Mouse (Mus musculus) hindbrain, embryonic 12.5 days (tissue): ENCODE measurements at regions not wholly inside any gene's neighbourhood (a gene's known extent, or its start where the extent isn't known, plus 50 kb on each side); places are given as distances from the start of the nearest gene placed in this dataset.
"Not testable (repeated sequence)": the region's sequence is repeated elsewhere in the genome, so short reads cannot be mapped to it uniquely, and the experiment has no call there.

ENCODE experiments used
- ATAC-seq: fragments of 200-750 bp; cut with Nextera tagmentation; 2 replicates; pipeline ENCODE4 v1.8.0; 2017; ENCODE audit warnings: moderate TSS enrichment; ENCODE audit not compliant: low FRiP score
- H3K27ac ChIP-seq: fragments of 300-500 bp; sonication (generic); 2 replicates; pipeline ENCODE4 v1.5.1; 2016; ENCODE audit warnings: mild to moderate bottlenecking
- H3K27me3 ChIP-seq: fragments of 300-500 bp; sonication (generic); 2 replicates; pipeline ENCODE4 v1.6.1; 2016; ENCODE audit warnings: mild to moderate bottlenecking
- H3K36me3 ChIP-seq: fragments of 300-500 bp; sonication (generic); 2 replicates; pipeline ENCODE4 v1.6.1; 2016; ENCODE audit warnings: mild to moderate bottlenecking
- H3K4me1 ChIP-seq: fragments of 300-500 bp; sonication (generic); 2 replicates; pipeline ENCODE4 v1.6.1; 2016
- H3K4me2 ChIP-seq: fragments of 300-500 bp; sonication (generic); replicated peaks from 2 replicates; pipeline ENCODE4 v1.6.1; 2016; ENCODE audit warnings: mild to moderate bottlenecking
- H3K4me3 ChIP-seq: fragments of 300-500 bp; sonication (generic); 2 replicates; pipeline ENCODE4 v1.5.1; 2016; ENCODE audit warnings: mild to moderate bottlenecking
- H3K9ac ChIP-seq: fragments of 300-500 bp; sonication (generic); 2 replicates; pipeline ENCODE4 v1.6.1; 2016; ENCODE audit warnings: mild to moderate bottlenecking, moderate library complexity
- H3K9me3 ChIP-seq: fragments of 300-500 bp; sonication (generic); replicated peaks from 2 replicates; pipeline ENCODE4 v1.6.1; 2016; ENCODE audit warnings: mild to moderate bottlenecking
- WGBS: fragments of 180-500 bp; shearing (Covaris S2); methylation state at CpG from one replicate; pipeline ENCODE4 v1.1.7; 2016; 5-methylcytosine and 5-hydroxymethylcytosine counted together

DNA sequence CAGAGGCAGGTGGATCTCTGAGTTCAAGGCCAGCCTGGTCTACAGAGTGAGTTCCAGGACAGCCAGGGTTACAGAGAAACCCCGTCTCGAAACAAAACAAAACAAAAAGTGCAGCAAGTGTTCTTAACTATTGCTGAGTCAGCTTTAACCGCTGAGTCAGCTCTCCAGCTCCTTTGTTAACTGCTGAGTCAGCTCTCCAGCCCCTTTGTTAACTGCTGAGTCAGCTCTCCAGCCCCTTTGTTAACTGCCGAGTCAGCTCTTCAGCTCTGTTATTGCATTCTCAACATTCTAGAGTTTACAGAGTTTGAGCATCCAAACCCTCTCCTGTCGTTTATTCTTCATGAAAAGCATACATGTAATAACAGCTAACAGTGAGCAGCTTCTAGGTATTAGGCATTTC lies 336.9 kb upstream of the Ercc4 start:
- H3K9me3 ChIP-seq, result no peaks in the 10 kb centered on the region
- no peaks in the 10 kb centered on the region for H3K4me1 ChIP-seq
- no peak for ATAC-seq
- no peak overlapping the region for H3K27ac ChIP-seq
- no peaks in the 10 kb centered on the region for H3K36me3 ChIP-seq
- no peak overlapping the region for H3K9ac ChIP-seq
- WGBS, result 85% methylated on average over 5 of the region's 5 CpGs
- H3K4me2 ChIP-seq, result no peak overlapping the region
- H3K27me3 ChIP-seq, result no peaks in the 10 kb centered on the region
- no peak overlapping the region for H3K4me3 ChIP-seq

DNA sequence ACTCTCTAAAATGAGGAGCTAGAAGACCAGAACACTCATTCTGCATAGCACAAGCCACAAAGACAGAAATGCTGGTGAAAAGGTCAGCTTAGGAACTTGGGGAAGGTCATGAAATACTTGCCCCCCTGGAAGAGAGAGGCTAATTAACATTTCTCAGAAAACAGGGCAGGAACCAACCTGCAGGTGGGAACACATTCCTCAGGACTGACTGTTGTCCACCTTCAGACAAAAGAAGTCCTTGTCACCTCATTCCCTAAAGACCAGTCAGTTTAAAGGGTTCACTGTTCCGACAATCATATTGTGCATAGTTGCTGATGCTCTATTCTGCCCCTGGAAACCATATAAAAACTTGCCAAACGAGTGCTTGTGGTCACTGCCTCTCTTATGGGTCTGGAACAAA lies 333.6 kb upstream of the Ercc4 start:
- no peak overlapping the region for H3K9ac ChIP-seq
- no peaks in the 10 kb centered on the region for H3K4me1 ChIP-seq
- no peak overlapping the region for H3K4me3 ChIP-seq
- no peak overlapping the region for H3K4me2 ChIP-seq
- no peak for ATAC-seq
- H3K27ac ChIP-seq, result no peak overlapping the region
- no peaks in the 10 kb centered on the region for H3K27me3 ChIP-seq
- WGBS, result 63% methylated on average over 2 of the region's 2 CpGs
- H3K9me3 ChIP-seq, result no peaks in the 10 kb centered on the region
- no peaks in the 10 kb centered on the region for H3K36me3 ChIP-seq

- H3K4me1 ChIP-seq, result no peaks in the 10 kb centered on the region
- ATAC-seq, result no peak
- H3K27me3 ChIP-seq, result no peaks in the 10 kb centered on the region
- no peak overlapping the region for H3K4me2 ChIP-seq
- H3K9ac ChIP-seq, result no peak overlapping the region
- H3K9me3 ChIP-seq, result no peaks in the 10 kb centered on the region
- 83% methylated on average over 3 of the region's 3 CpGs for WGBS
- no peak overlapping the region for H3K4me3 ChIP-seq
- H3K27ac ChIP-seq, result no peak overlapping the region
- H3K36me3 ChIP-seq, result no peaks in the 10 kb centered on the region
These were observed 330.4 kb upstream of the Ercc4 start for GRCm38 (mm10) chr16:12779079-12779478.

GRCm38 (mm10) chr16:12780635-12781034 lies 328.8 kb upstream of the Ercc4 start:
- WGBS, result 74% methylated on average over 3 of the region's 3 CpGs

DNA sequence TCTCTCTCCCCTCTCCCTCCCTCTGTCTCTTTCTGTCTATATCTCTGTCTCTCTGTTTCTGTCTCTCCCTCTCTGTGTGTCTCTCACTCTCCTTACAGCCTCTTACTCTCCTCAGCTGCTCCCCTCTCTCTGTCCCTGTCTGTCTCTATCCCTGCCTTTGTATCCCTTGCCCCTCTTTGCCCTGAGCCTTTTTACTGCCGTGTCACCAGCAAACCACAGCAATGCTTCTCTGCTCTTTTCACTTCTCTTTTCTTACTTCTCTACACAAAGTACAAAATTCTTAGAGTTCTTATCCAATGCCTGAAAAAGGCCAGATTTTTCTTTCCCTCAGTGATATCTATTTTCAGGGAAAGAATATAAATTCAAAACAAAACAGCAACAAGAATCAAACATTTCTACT lies 323.7 kb upstream of the Ercc4 start:
- Histone ChIP-seq H3K9me3 (no peaks in the 10 kb centered on the region), H3K4me3 (no peak overlapping the region), H3K9ac (no peak overlapping the region), H3K36me3 (no peaks in the 10 kb centered on the region), H3K27ac (no peak overlapping the region), H3K4me1 (no peaks in the 10 kb centered on the region), H3K4me2 (no peak overlapping the region), H3K27me3 (no peaks in the 10 kb centered on the region)
- ATAC-seq, result no peak
- 70% methylated on average over 1 of the region's 1 CpGs for WGBS

More at GRCm38 (mm10) chr16:12780635-12781034, 328.8 kb upstream of the Ercc4 start:
- Histone ChIP-seq H3K27ac (no peak overlapping the region), H3K27me3 (no peaks in the 10 kb centered on the region), H3K36me3 (no peaks in the 10 kb centered on the region), H3K4me3 (no peak overlapping the region), H3K9me3 (no peaks in the 10 kb centered on the region), H3K9ac (no peak overlapping the region), H3K4me1 (no peaks in the 10 kb centered on the region), H3K4me2 (no peak overlapping the region)
- no peak for ATAC-seq

GRCm38 (mm10) chr16:12798523-12798922 lies 311.0 kb upstream of the Ercc4 start:
- H3K27ac ChIP-seq, result no peak overlapping the region
- no peak overlapping the region for H3K9ac ChIP-seq
- 82% methylated on average over 2 of the region's 2 CpGs for WGBS
- no peaks in the 10 kb centered on the region for H3K27me3 ChIP-seq
- no peaks in the 10 kb centered on the region; the same call in 1 of the 2 replicates for H3K4me1 ChIP-seq
- H3K9me3 ChIP-seq, result no peaks in the 10 kb centered on the region
- no peak overlapping the region for H3K4me2 ChIP-seq
- ATAC-seq, result no peak
- no peaks in the 10 kb centered on the region for H3K36me3 ChIP-seq
- no peak overlapping the region for H3K4me3 ChIP-seq

GRCm38 (mm10) chr16:12800181-12800580 lies 309.3 kb upstream of the Ercc4 start:
- Histone ChIP-seq H3K4me2 (no peak overlapping the region), H3K9ac (no peak overlapping the region), H3K27ac (no peak overlapping the region), H3K9me3 (no peaks in the 10 kb centered on the region), H3K36me3 (no peaks in the 10 kb centered on the region), H3K27me3 (no peaks in the 10 kb centered on the region), H3K4me3 (no peak overlapping the region), H3K4me1 (no peaks in the 10 kb centered on the region; the same call in 1 of the 2 replicates)
- no peak for ATAC-seq
- 59% methylated on average over 1 of the region's 1 CpGs for WGBS

DNA sequence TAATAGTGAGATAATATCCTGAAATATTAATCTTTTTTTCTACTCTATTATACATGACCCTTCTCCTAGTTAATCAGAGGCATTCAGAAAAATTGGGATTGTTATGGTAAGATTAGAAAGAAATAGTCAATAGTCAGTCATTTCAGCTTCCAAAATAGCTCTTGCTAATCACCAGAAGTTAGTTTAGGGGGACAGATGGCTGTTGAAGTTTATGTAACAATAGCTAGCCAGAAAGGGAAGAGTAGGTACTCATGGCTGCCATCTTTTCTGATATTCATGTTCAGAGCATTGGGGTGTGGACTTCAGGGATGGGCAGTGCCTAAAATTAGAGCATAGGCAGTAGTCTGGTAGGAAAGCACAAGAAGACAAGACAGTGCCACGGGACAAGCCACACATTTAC lies 306.8 kb upstream of the Ercc4 start:
- H3K27me3 ChIP-seq, result no peaks in the 10 kb centered on the region
- H3K4me2 ChIP-seq, result no peak overlapping the region
- no peak overlapping the region for H3K4me3 ChIP-seq
- no peak overlapping the region for H3K9ac ChIP-seq
- no peaks in the 10 kb centered on the region for H3K36me3 ChIP-seq
- H3K27ac ChIP-seq, result no peak overlapping the region
- 81% methylated on average over 1 of the region's 1 CpGs for WGBS
- H3K4me1 ChIP-seq, result no peaks in the 10 kb centered on the region
- no peaks in the 10 kb centered on the region for H3K9me3 ChIP-seq
- ATAC-seq, result no peak

GRCm38 (mm10) chr16:12807351-12807871 lies 302.1 kb upstream of the Ercc4 start:
- Histone ChIP-seq H3K9me3 (no peaks in the 10 kb centered on the region), H3K27me3 (no peaks in the 10 kb centered on the region), H3K9ac (no peak overlapping the region), H3K27ac (no peak overlapping the region), H3K36me3 (no peaks in the 10 kb centered on the region), H3K4me3 (no peak overlapping the region), H3K4me1 (no peaks in the 10 kb centered on the region), H3K4me2 (no peak overlapping the region)
- WGBS, result 49% methylated on average over 8 of the region's 8 CpGs
- ATAC-seq, result no peak

GRCm38 (mm10) chr16:12811088-12811487 lies 298.4 kb upstream of the Ercc4 start:
- no peaks in the 10 kb centered on the region for H3K27me3 ChIP-seq
- H3K9ac ChIP-seq, result no peak overlapping the region
- H3K9me3 ChIP-seq, result no peaks in the 10 kb centered on the region
- H3K4me1 ChIP-seq, result no peaks in the 10 kb centered on the region
- ATAC-seq, result no peak
- no peaks in the 10 kb centered on the region for H3K36me3 ChIP-seq
- WGBS, result 71% methylated on average over 2 of the region's 2 CpGs
- no peak overlapping the region for H3K4me3 ChIP-seq
- no peak overlapping the region for H3K4me2 ChIP-seq
- H3K27ac ChIP-seq, result no peak overlapping the region

- Histone ChIP-seq H3K4me2 (no peak overlapping the region), H3K9ac (no peak overlapping the region), H3K4me3 (no peak overlapping the region), H3K27me3 (no peaks in the 10 kb centered on the region), H3K27ac (no peak overlapping the region), H3K36me3 (no peaks in the 10 kb centered on the region), H3K9me3 (no peaks in the 10 kb centered on the region), H3K4me1 (no peaks in the 10 kb centered on the region)
- ATAC-seq, result no peak
- WGBS, result 86% methylated on average over 6 of the region's 6 CpGs
These were observed 284.8 kb upstream of the Ercc4 start for GRCm38 (mm10) chr16:12824646-12825045.

DNA sequence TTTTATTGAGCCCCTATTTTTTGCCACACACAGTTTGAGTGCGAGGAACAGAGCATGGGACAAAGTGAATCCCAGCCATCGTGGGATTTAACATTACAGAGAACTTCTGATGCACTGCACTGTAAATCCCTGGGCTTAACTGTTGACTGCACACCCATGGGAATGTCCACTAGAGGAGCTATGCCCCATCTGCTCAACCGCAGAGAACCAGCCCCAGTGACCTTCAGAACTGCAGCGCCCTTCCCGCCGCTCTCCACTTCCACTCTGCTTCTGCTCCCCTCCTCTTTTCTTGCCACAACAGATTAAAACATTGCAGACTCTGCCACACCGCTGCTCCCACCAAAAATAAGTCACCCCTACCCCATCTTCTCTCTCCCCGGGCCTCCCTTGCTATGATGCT lies 283.3 kb upstream of the Ercc4 start:
- Histone ChIP-seq H3K9ac (no peak overlapping the region), H3K27ac (no peak overlapping the region), H3K27me3 (no peaks in the 10 kb centered on the region), H3K4me3 (no peak overlapping the region), H3K9me3 (no peaks in the 10 kb centered on the region), H3K36me3 (no peaks in the 10 kb centered on the region), H3K4me1 (no peaks in the 10 kb centered on the region), H3K4me2 (no peak overlapping the region)
- WGBS, result 66% methylated on average over 8 of the region's 8 CpGs
- no peak for ATAC-seq

DNA sequence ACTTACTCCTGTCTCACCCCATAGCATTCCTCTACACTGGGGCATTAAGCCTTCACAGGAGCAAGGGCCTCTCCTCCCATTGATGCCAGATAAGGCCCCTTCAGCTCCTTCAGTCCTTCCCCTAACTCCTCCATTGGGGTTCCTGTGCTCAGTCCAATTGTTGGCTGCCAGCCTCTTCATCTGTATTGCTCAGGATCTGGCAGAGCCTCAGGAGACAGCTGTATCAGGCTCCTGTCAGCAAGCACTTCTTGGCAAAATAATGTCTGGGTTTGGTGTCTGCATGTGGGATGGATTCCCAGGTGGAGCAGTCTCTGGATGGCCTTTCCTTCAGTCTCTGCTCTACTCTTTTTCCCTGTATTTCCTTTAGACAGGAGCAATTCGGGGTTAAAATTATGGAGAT lies 278.2 kb upstream of the Ercc4 start:
- 50% methylated on average over 1 of the region's 1 CpGs for WGBS
- not testable (repeated sequence) for H3K27ac ChIP-seq, H3K9ac ChIP-seq, H3K4me3 ChIP-seq, H3K4me1 ChIP-seq, H3K9me3 ChIP-seq, H3K4me2 ChIP-seq, ATAC-seq, H3K27me3 ChIP-seq, H3K36me3 ChIP-seq
